ENCODE assay signal across 25 mouse cellular contexts in the genomic region with DNA sequence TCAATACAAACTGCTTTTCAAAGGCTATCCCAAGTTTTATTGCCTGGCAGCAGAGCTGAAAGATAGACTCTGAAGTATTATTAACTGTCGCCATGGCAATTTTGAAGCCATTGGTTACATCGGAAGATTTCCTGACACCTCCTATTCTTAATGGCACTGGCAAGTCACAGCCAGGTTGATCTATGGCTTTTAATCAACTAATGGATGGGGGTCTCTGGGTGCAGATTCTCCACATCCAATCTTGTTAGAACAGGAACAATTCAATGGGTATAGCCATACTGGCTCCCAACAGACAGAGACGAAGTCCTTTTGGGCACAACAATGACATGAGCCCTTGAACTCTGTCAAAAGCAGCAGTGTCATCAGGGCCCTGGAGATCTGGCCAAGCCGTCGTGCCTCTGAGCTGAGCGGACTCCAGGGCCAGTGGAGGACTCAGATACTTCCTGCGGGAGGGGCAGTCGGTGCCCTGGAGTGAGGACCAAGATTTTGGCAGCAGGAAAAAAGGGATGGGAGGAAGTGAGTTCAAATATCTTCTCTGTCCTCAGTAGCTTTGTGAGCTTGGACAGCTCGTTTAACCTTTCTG.
DNase-seq lines count a peak whose midpoint lies in the region; ATAC-seq lines count a peak whose summit lies in the region.
"Had no signal": no experiment of that assay in that cellular context is flagged by ENCODE, and none has a peak within 500 bp of the region (broad histone marks: within the 10 kb centered on the region; RNA-seq: fewer than 3 reads in every experiment).

No protein-coding gene starts in this region.

- no peaks in the 10 kb centered on the region for H3K9me3 ChIP-seq in intestine, embryonic 15.5 days
- no peaks in the 10 kb centered on the region for H3K9me3 ChIP-seq in hindbrain, embryonic 14.5 days (ENCODE audit: control insufficient read depth, low read length)
- H3K9me3 ChIP-seq: embryonic facial prominence, embryonic 13.5 days; forebrain, embryonic 12.5 days; hindbrain, embryonic 10.5 days; midbrain, embryonic 12.5 days had no signal

- H3K27ac ChIP-seq in intestine, embryonic 15.5 days = no peak overlapping the region
- H3K27ac ChIP-seq in hindbrain, embryonic 14.5 days = no peak overlapping the region
- H3K27ac ChIP-seq: embryonic facial prominence, embryonic 13.5 days; forebrain, embryonic 12.5 days; liver, embryonic 14.5 days; midbrain, embryonic 12.5 days had no signal

- H3K4me1 ChIP-seq in intestine, embryonic 15.5 days (replicated peaks) = no peaks in the 10 kb centered on the region
- H3K4me1 ChIP-seq in hindbrain, embryonic 14.5 days (replicated peaks; ENCODE audit: control insufficient read depth, insufficient read depth, low read length) = no peaks in the 10 kb centered on the region
- H3K4me1 ChIP-seq: forebrain, embryonic 12.5 days; midbrain, embryonic 12.5 days had no signal

- peak; percentile 42 for ATAC-seq in intestine, embryonic 15.5 days
- ATAC-seq in hindbrain, embryonic 14.5 days (ENCODE audit: low FRiP score) = no peak
- ATAC-seq in erythroblast, adult 5-6 weeks (replicated peaks; ENCODE audit: low FRiP score, poor library complexity, severe bottlenecking) = no peak
- ATAC-seq: forebrain, postnatal 0 days; hindbrain, embryonic 16.5 days had no signal

- WGBS in intestine, embryonic 15.5 days = 69% methylated on average over 9 of the region's 9 CpGs
- WGBS in hindbrain, embryonic 14.5 days = 46% methylated on average over 9 of the region's 9 CpGs

- H3K27me3 ChIP-seq in intestine, embryonic 15.5 days (replicated peaks) = no peaks in the 10 kb centered on the region
- no peaks in the 10 kb centered on the region for H3K27me3 ChIP-seq in hindbrain, embryonic 14.5 days (ENCODE audit: control insufficient read depth, insufficient read depth, low read length)
- H3K27me3 ChIP-seq: CH12.LX; embryonic facial prominence, embryonic 13.5 days; forebrain, embryonic 12.5 days; midbrain, embryonic 12.5 days had no signal

- no peak overlapping the region for H3K4me2 ChIP-seq in intestine, embryonic 15.5 days (replicated peaks)
- H3K4me2 ChIP-seq in hindbrain, embryonic 14.5 days (replicated peaks) = no peak overlapping the region
- H3K4me2 ChIP-seq: embryonic facial prominence, embryonic 13.5 days; forebrain, embryonic 12.5 days; lung, embryonic 14.5 days; midbrain, embryonic 12.5 days had no signal

- peak; percentile 9 for DNase-seq in lung, postnatal 10 days
- no peak for DNase-seq in lung, adult 18-20 months
- DNase-seq in adrenal gland, adult 2 months = peak; percentile 84
- DNase-seq in adrenal gland, adult 8-10 months = peak; percentile 74
- DNase-seq in layer of hippocampus, adult 9-10 months (ENCODE audit: low spot score) = no peak
- DNase-seq in hindbrain, embryonic 14.5 days (ENCODE audit: low spot score) = no peak
- DNase-seq: cerebellum, adult 11-12 months; cerebellum, postnatal 10 days; forebrain, postnatal 0 days; heart, postnatal 14 days; liver; lung, embryonic 14.5 days; retina, postnatal 1 day; right cerebral cortex, postnatal 14 days; thymus, postnatal 4 days had no signal

- H3K4me3 ChIP-seq in intestine, embryonic 15.5 days (replicated peaks) = no peak overlapping the region
- H3K4me3 ChIP-seq in hindbrain, embryonic 14.5 days (replicated peaks; ENCODE audit: low read length) = no peak overlapping the region
- H3K4me3 ChIP-seq: embryonic facial prominence, embryonic 13.5 days; erythroblast, embryonic 14.5 days; forebrain, embryonic 12.5 days; hindbrain, embryonic 10.5 days; midbrain, embryonic 12.5 days had no signal

- H3K9ac ChIP-seq in intestine, embryonic 15.5 days = no peak overlapping the region
- H3K9ac ChIP-seq in hindbrain, embryonic 14.5 days = no peak overlapping the region
- H3K9ac ChIP-seq: embryonic facial prominence, embryonic 13.5 days; forebrain, embryonic 12.5 days; forebrain, postnatal 0 days; liver, embryonic 14.5 days; lung, embryonic 14.5 days; midbrain, embryonic 12.5 days had no signal

- H3K36me3 ChIP-seq in intestine, embryonic 15.5 days = no peaks in the 10 kb centered on the region
- H3K36me3 ChIP-seq in hindbrain, embryonic 14.5 days (replicated peaks; ENCODE audit: control insufficient read depth, insufficient read depth) = no peaks in the 10 kb centered on the region
- H3K36me3 ChIP-seq: embryonic facial prominence, embryonic 13.5 days; forebrain, embryonic 12.5 days; hindbrain, embryonic 10.5 days; midbrain, embryonic 12.5 days had no signal

Comparison
In these comparisons a context has a peak if more than half of its experiments do, and no peak if none do; other contexts are left out.
1. DNase-seq: peak in lung, postnatal 10 days (single experiment), adrenal gland, adult 2 months (single experiment) and adrenal gland, adult 8-10 months (single experiment); none in lung, adult 18-20 months (0 of 2), layer of hippocampus, adult 9-10 months (single experiment) and hindbrain, embryonic 14.5 days (single experiment).